Mouse (Mus musculus): ENCODE data around the gene Tmcc1. TPM values are rescaled to one million over a fixed set of nuclear protein-coding genes. Genes with fewer than 3 reads are reported as not detected.

The Tmcc1 gene
- polyA plus RNA-seq, 1 experiment: 24.4 TPM

- no peak for TF ChIP-seq CTCF (IDR thresholded peaks at IDR 0.05; ENCODE audit: borderline replicate concordance, control insufficient read depth, extremely low read depth, insufficient read depth, low read length, poor library complexity)
- TF ChIP-seq POLR2A (IDR thresholded peaks at IDR 0.05; ENCODE audit: control insufficient read depth, extremely low read depth, insufficient read depth, low read length, poor library complexity): no peak
- Histone ChIP-seq H3K4me3 (ENCODE audit: control insufficient read depth, insufficient read depth, low read length) (no peak overlapping the region), H3K27me3 (ENCODE audit: control insufficient read depth, insufficient read depth, low read length) (no peaks in the 10 kb centered on the region), H3K27ac (ENCODE audit: control insufficient read depth, insufficient read depth, low read length) (peak overlapping the region; percentile 43; the same call in 1 of the 2 replicates), H3K36me3 (ENCODE audit: control insufficient read depth, insufficient read depth, low read length) (peaks cover 26% of the 10 kb centered on the region), H3K4me1 (replicated peaks; ENCODE audit: control insufficient read depth, insufficient read depth, low read length) (no peaks in the 10 kb centered on the region)
- WGBS: 88% methylated on average over 11 of the region's 11 CpGs
- DNase-seq: no peak
These were observed 34.5 kb upstream of the Tmcc1 start for GRCm38 (mm10) chr6:116227767-116228166.

GRCm38 (mm10) chr6:116207729-116208534 lies 14.6 kb upstream of the Tmcc1 start, which contains the start of gene Washc2:
Washc2 (plus strand) TSS chr6:116208038.
- Histone ChIP-seq H3K4me3 (ENCODE audit: control insufficient read depth, insufficient read depth, low read length) (peak within 1 kb of the TSS; percentile 74), H3K4me1 (replicated peaks; ENCODE audit: control insufficient read depth, insufficient read depth, low read length) (no peaks in the 10 kb centered on the region), H3K27me3 (ENCODE audit: control insufficient read depth, insufficient read depth, low read length) (no peaks in the 10 kb centered on the region), H3K36me3 (ENCODE audit: control insufficient read depth, insufficient read depth, low read length) (no peaks in the 10 kb centered on the region), H3K27ac (ENCODE audit: control insufficient read depth, insufficient read depth, low read length) (no peak within 1 kb of the TSS)
- DNase-seq: peak; percentile 90
- TF ChIP-seq POLR2A (IDR thresholded peaks at IDR 0.05; ENCODE audit: control insufficient read depth, extremely low read depth, insufficient read depth, low read length, poor library complexity) (peak; percentile 34; the same call in 1 of the 2 replicates), CTCF (IDR thresholded peaks at IDR 0.05; ENCODE audit: borderline replicate concordance, control insufficient read depth, extremely low read depth, insufficient read depth, low read length, poor library complexity) (no peak)
- under 1% methylated on average over 51 of the region's 51 CpGs for WGBS

- H3K4me3 ChIP-seq (ENCODE audit: control insufficient read depth, insufficient read depth, low read length): no peak overlapping the region
- DNase-seq: no peak
- no peaks in the 10 kb centered on the region for H3K27me3 ChIP-seq (ENCODE audit: control insufficient read depth, insufficient read depth, low read length)
- no peaks in the 10 kb centered on the region for H3K36me3 ChIP-seq (ENCODE audit: control insufficient read depth, insufficient read depth, low read length)
- 55% methylated on average over 2 of the region's 2 CpGs for WGBS
- no peak overlapping the region for H3K27ac ChIP-seq (ENCODE audit: control insufficient read depth, insufficient read depth, low read length)
- TF ChIP-seq CTCF (IDR thresholded peaks at IDR 0.05; ENCODE audit: borderline replicate concordance, control insufficient read depth, extremely low read depth, insufficient read depth, low read length, poor library complexity) (no peak), POLR2A (IDR thresholded peaks at IDR 0.05; ENCODE audit: control insufficient read depth, extremely low read depth, insufficient read depth, low read length, poor library complexity) (no peak)
- H3K4me1 ChIP-seq (replicated peaks; ENCODE audit: control insufficient read depth, insufficient read depth, low read length): no peaks in the 10 kb centered on the region
These were observed 6.4 kb upstream of the Tmcc1 start for GRCm38 (mm10) chr6:116199682-116200081.

GRCm38 (mm10) chr6:116198173-116198572 lies 4.9 kb upstream of the Tmcc1 start:
- peak; percentile 19 for DNase-seq
- H3K4me3 ChIP-seq (ENCODE audit: control insufficient read depth, insufficient read depth, low read length): no peak overlapping the region
- H3K27me3 ChIP-seq (ENCODE audit: control insufficient read depth, insufficient read depth, low read length): no peaks in the 10 kb centered on the region
- no peak overlapping the region for H3K27ac ChIP-seq (ENCODE audit: control insufficient read depth, insufficient read depth, low read length)
- TF ChIP-seq POLR2A (IDR thresholded peaks at IDR 0.05; ENCODE audit: control insufficient read depth, extremely low read depth, insufficient read depth, low read length, poor library complexity) (no peak), CTCF (IDR thresholded peaks at IDR 0.05; ENCODE audit: borderline replicate concordance, control insufficient read depth, extremely low read depth, insufficient read depth, low read length, poor library complexity) (no peak)
- WGBS: 31% methylated on average over 3 of the region's 3 CpGs
- peaks cover 6% of the 10 kb centered on the region; the same call in 1 of the 2 replicates for H3K4me1 ChIP-seq (replicated peaks; ENCODE audit: control insufficient read depth, insufficient read depth, low read length)
- no peaks in the 10 kb centered on the region for H3K36me3 ChIP-seq (ENCODE audit: control insufficient read depth, insufficient read depth, low read length)

- Histone ChIP-seq H3K4me1 (replicated peaks; ENCODE audit: control insufficient read depth, insufficient read depth, low read length) (peaks cover 9% of the 10 kb centered on the region), H3K27me3 (ENCODE audit: control insufficient read depth, insufficient read depth, low read length) (no peaks in the 10 kb centered on the region), H3K27ac (ENCODE audit: control insufficient read depth, insufficient read depth, low read length) (no peak overlapping the region), H3K4me3 (ENCODE audit: control insufficient read depth, insufficient read depth, low read length) (no peak overlapping the region), H3K36me3 (ENCODE audit: control insufficient read depth, insufficient read depth, low read length) (no peaks in the 10 kb centered on the region)
- TF ChIP-seq CTCF (IDR thresholded peaks at IDR 0.05; ENCODE audit: borderline replicate concordance, control insufficient read depth, extremely low read depth, insufficient read depth, low read length, poor library complexity) (no peak), POLR2A (IDR thresholded peaks at IDR 0.05; ENCODE audit: control insufficient read depth, extremely low read depth, insufficient read depth, low read length, poor library complexity) (no peak)
- DNase-seq: no peak
- 84% methylated on average over 8 of the region's 8 CpGs for WGBS
These were observed 2.5 kb upstream of the Tmcc1 start for GRCm38 (mm10) chr6:116195811-116196210.

- H3K27ac ChIP-seq (ENCODE audit: control insufficient read depth, insufficient read depth, low read length): no peak overlapping the region
- TF ChIP-seq POLR2A (IDR thresholded peaks at IDR 0.05; ENCODE audit: control insufficient read depth, extremely low read depth, insufficient read depth, low read length, poor library complexity): no peak
- no peak for TF ChIP-seq CTCF (IDR thresholded peaks at IDR 0.05; ENCODE audit: borderline replicate concordance, control insufficient read depth, extremely low read depth, insufficient read depth, low read length, poor library complexity)
- DNase-seq: no peak
- no peaks in the 10 kb centered on the region for H3K27me3 ChIP-seq (ENCODE audit: control insufficient read depth, insufficient read depth, low read length)
- peaks cover 9% of the 10 kb centered on the region for H3K4me1 ChIP-seq (replicated peaks; ENCODE audit: control insufficient read depth, insufficient read depth, low read length)
- H3K4me3 ChIP-seq (ENCODE audit: control insufficient read depth, insufficient read depth, low read length): peak overlapping the region; percentile 68
- 1% methylated on average over 51 of the region's 51 CpGs for WGBS
- H3K36me3 ChIP-seq (ENCODE audit: control insufficient read depth, insufficient read depth, low read length): no peaks in the 10 kb centered on the region
These were observed 426 bp downstream of the Tmcc1 start for GRCm38 (mm10) chr6:116192809-116193311.

Measured in thymus, adult 2 months (tissue).